Comparison of ENCODE assay signal across 8 mouse cellular contexts in the genomic region with DNA sequence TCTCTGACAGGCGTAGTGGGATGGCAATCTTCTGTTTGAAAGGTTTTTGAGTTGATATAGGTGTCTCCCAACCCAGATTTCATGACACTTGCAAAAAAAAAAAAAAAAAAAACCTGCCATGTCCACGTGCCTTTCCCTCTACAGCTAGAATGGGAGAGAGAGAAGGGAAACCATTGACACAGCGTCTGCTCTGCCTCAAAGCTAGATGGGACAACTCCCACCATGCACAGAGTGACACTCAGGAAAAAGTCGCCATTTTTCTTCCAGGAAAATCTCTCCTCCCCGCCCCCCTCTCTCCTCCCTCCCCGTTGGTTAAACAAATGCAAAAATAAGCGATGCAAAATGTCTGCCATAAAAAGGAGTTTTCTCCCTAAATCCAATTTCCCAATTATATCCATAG.
DNase-seq lines count a peak whose midpoint lies in the region; ATAC-seq and TF ChIP-seq lines count a peak whose summit lies in the region.

No protein-coding gene starts in this region.

- 35% methylated on average over 7 of the region's 7 CpGs for WGBS in embryonic facial prominence, embryonic 13.5 days
- 38% methylated on average over 7 of the region's 7 CpGs for WGBS in hindbrain, embryonic 11.5 days
- WGBS in midbrain, embryonic 16.5 days = 25% methylated on average over 7 of the region's 7 CpGs

- peak overlapping the region; percentile 71; the same call in 1 of the 2 replicates for H3K9ac ChIP-seq in embryonic facial prominence, embryonic 13.5 days
- H3K9ac ChIP-seq in hindbrain, embryonic 11.5 days (ENCODE audit: low read depth, low read length) = peak overlapping the region; percentile 60
- H3K9ac ChIP-seq in midbrain, embryonic 16.5 days (ENCODE audit: low read depth, low read length) = peak overlapping the region; percentile 69

- intact Hi-C loops in left cerebral cortex, adult 2 months (cut with DNase I) = loop anchor here (2.0 to 5.0 kb wide), 4 partner anchors 60 to 419 kb away; no protein-coding TSS in a partner anchor
- intact Hi-C loops in left cerebral cortex, postnatal 25 days (cut with DNase I) = loop anchor here (5.0 kb wide), 1 partner anchor 154 kb away; no protein-coding TSS in a partner anchor

- DNase-seq in left cerebral cortex, adult 2 months (ENCODE audit: extremely low spot score in 1 of 2, low spot score in 2 of 2) = no peak
- no peak for DNase-seq in left cerebral cortex, postnatal 25 days (ENCODE audit: low spot score in 2 of 2)
- DNase-seq in hindbrain, embryonic 11.5 days (ENCODE audit: low spot score) = peak; percentile 47
- DNase-seq in left cerebral cortex, adult 9 months (ENCODE audit: low spot score in 2 of 2) = no peak
- no peak for DNase-seq in spleen, adult 12 weeks (ENCODE audit: low spot score)

- TF ChIP-seq CTCF in left cerebral cortex, adult 2 months (IDR thresholded peaks at IDR 0.05) = no peak

- H3K4me2 ChIP-seq in embryonic facial prominence, embryonic 13.5 days = peak overlapping the region; percentile 63
- H3K4me2 ChIP-seq in hindbrain, embryonic 11.5 days (replicated peaks; ENCODE audit: low read depth, low read length) = peak overlapping the region; percentile 44; the same call in 1 of the 2 replicates
- peak overlapping the region; percentile 65 for H3K4me2 ChIP-seq in midbrain, embryonic 16.5 days (ENCODE audit: low read length)

- H3K9me3 ChIP-seq in embryonic facial prominence, embryonic 13.5 days = no peaks in the 10 kb centered on the region
- H3K9me3 ChIP-seq in hindbrain, embryonic 11.5 days (ENCODE audit: control insufficient read depth, low read length) = no peaks in the 10 kb centered on the region
- H3K9me3 ChIP-seq in midbrain, embryonic 16.5 days (replicated peaks; ENCODE audit: control insufficient read depth, low read length, poor library complexity, severe bottlenecking) = no peaks in the 10 kb centered on the region

- no peak for ATAC-seq in embryonic facial prominence, embryonic 13.5 days (ENCODE audit: insufficient number of reproducible peaks, insufficient read depth, low FRiP score, low TSS enrichment, low read depth)
- ATAC-seq in hindbrain, embryonic 11.5 days (ENCODE audit: low FRiP score) = peak; percentile 1; the same call in 1 of the 2 replicates
- ATAC-seq in midbrain, embryonic 16.5 days = peak; percentile 34
- ATAC-seq in megakaryocyte, adult 5-6 weeks (ENCODE audit: poor library complexity, severe bottlenecking) = no peak

- H3K4me1 ChIP-seq in embryonic facial prominence, embryonic 13.5 days = peaks cover 42% of the 10 kb centered on the region
- peaks cover 9% of the 10 kb centered on the region; the same call in 1 of the 2 replicates for H3K4me1 ChIP-seq in hindbrain, embryonic 11.5 days (replicated peaks; ENCODE audit: control insufficient read depth, insufficient read depth, low read length)
- H3K4me1 ChIP-seq in midbrain, embryonic 16.5 days (ENCODE audit: control insufficient read depth, insufficient read depth, low read length) = peaks cover 31% of the 10 kb centered on the region

- peak overlapping the region; percentile 80 for H3K27ac ChIP-seq in left cerebral cortex, adult 2 months
- peak overlapping the region; percentile 98 for H3K27ac ChIP-seq in embryonic facial prominence, embryonic 13.5 days
- H3K27ac ChIP-seq in hindbrain, embryonic 11.5 days (ENCODE audit: low read depth, low read length) = peak overlapping the region; percentile 95
- peak overlapping the region; percentile 99 for H3K27ac ChIP-seq in midbrain, embryonic 16.5 days (ENCODE audit: low read length)

- no peaks in the 10 kb centered on the region for H3K27me3 ChIP-seq in embryonic facial prominence, embryonic 13.5 days
- H3K27me3 ChIP-seq in hindbrain, embryonic 11.5 days (ENCODE audit: control insufficient read depth, insufficient read depth, low read length) = no peaks in the 10 kb centered on the region
- H3K27me3 ChIP-seq in midbrain, embryonic 16.5 days (ENCODE audit: control insufficient read depth, insufficient read depth, low read depth, low read length) = no peaks in the 10 kb centered on the region

- H3K4me3 ChIP-seq in left cerebral cortex, adult 2 months = peak overlapping the region; percentile 52
- H3K4me3 ChIP-seq in embryonic facial prominence, embryonic 13.5 days = no peak overlapping the region
- no peak overlapping the region for H3K4me3 ChIP-seq in hindbrain, embryonic 11.5 days (ENCODE audit: low read depth, low read length)
- peak overlapping the region; percentile 33; the same call in 1 of the 2 replicates for H3K4me3 ChIP-seq in midbrain, embryonic 16.5 days (ENCODE audit: low read depth, low read length)

- no peaks in the 10 kb centered on the region for H3K36me3 ChIP-seq in embryonic facial prominence, embryonic 13.5 days
- no peaks in the 10 kb centered on the region for H3K36me3 ChIP-seq in hindbrain, embryonic 11.5 days (ENCODE audit: control insufficient read depth, insufficient read depth, low read length)
- H3K36me3 ChIP-seq in midbrain, embryonic 16.5 days (ENCODE audit: control insufficient read depth, insufficient read depth, low read length) = no peaks in the 10 kb centered on the region

Comparison
In these comparisons a context has a peak if more than half of its experiments do, and no peak if none do; other contexts are left out.
1. H3K4me3 ChIP-seq: peak in left cerebral cortex, adult 2 months (single experiment) and midbrain, embryonic 16.5 days (single experiment); none in embryonic facial prominence, embryonic 13.5 days (single experiment) and hindbrain, embryonic 11.5 days (single experiment).
2. ATAC-seq: peak in hindbrain, embryonic 11.5 days (single experiment) and midbrain, embryonic 16.5 days (single experiment); none in embryonic facial prominence, embryonic 13.5 days (single experiment) and megakaryocyte, adult 5-6 weeks (single experiment).
3. Peak in every context shown above with its lines, with median percentiles within 50 percentile points of each other: H3K27ac ChIP-seq, H3K4me2 ChIP-seq and H3K9ac ChIP-seq.